Mouse (Mus musculus) heart, adult 9 months (tissue): ENCODE measurements around the gene Rpl41.

Source experiments
- DNase-seq, 2 experiments: peaks; one replicate each; pipeline ENCODE4 v3.0.0; 2022; ENCODE audit warnings: low spot score in 2 of 2

The Rpl41 gene

DNA sequence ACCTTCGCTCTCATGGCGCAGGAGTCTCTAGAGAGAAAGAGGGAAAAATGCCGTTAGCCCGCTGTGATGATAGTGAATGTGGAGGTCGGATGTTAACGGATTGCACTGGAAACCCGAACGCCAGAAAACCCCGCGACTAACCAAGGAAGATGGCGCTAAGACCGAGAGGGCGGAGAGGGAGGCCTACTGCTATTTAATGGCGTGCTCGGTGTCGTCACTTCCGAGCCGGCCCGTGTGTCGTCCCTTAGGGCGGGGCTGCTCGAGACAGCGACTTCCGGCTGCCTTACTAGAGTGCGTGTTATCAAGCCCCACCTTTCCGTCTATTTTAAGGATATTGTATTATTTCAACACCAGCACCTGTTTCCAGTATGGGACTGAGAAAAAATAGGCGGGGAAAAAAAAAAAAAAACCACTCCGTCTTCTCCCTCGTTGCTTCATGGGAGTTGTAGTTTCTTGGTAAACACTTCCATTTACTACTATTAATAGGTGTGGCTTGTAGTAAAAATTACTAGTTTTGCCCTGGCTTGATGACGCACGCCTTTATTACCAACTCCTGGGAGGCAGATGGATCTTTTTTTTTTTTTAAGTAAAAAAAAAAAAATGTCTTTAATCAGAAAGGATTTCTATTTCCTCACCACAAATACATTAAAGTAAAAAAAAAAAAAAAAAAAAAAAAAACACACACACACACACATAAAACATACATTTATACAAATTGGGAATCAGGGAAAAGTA, at the start of gene Rpl41:
TSS of gene Rpl41 (minus strand) at position 359 of the 735 bp plus-strand sequence.
- peak; percentile 96 to 97 for DNase-seq

DNA sequence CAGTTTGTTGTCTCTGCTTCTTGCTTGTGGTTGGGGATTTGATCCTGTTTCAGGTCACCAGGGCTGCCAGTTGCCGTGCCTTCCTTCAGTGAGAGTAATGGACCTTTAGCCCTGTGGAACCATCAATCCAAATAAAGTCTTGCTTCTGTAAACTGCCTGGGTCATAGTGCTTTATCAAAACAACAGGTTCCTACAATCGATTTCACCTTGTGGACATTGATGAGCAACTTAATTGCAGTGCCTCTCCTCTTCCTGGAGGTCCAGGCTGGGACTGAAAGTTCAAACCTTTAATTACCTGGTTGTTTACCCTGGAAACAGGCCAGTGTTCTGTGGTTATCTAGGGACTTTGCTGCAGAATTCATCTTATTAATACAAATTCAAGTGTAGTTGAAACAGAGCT, 49.4 kb upstream of the Rpl41 start:
- no peak for DNase-seq

DNA sequence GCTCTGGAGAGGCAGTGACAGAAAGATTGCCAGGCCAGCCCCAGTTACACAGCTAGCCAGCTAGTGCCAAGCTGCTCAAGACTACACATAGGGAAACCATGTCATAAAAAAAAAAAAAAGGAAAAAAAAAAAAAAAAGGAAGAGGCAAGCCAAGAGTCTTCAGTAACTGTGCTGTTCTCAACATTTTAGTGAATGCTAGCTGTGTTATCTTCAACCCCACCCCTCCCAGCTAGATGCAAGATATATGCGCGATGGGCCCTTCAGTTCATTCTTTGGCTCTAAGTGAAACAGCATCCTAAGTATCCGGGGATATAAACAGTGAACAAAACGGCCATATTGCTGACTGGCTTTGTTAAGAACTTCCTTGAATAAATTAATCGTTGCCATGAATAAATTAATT, 43.7 kb upstream of the Rpl41 start:
- no peak for DNase-seq

DNA sequence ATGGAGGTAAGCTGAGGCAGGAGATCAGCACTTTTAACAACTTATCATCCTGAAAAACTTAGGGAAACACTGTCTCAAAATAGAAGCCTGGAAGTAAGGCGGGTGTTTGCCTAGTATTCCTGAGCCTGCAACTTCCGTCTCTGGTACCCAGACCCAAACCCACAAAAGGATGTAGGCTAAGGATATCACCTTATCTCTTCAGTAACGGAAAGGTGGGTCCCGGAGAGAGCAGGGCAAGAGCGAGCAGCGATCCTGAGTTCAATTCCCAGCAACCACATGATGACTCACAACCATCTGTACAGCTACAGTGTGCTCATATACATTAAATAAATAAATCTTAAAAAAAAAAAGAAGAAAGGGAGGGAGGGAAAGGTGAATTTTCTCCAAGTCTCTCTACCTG, 42.3 kb upstream of the Rpl41 start:
- DNase-seq = no peak

DNA sequence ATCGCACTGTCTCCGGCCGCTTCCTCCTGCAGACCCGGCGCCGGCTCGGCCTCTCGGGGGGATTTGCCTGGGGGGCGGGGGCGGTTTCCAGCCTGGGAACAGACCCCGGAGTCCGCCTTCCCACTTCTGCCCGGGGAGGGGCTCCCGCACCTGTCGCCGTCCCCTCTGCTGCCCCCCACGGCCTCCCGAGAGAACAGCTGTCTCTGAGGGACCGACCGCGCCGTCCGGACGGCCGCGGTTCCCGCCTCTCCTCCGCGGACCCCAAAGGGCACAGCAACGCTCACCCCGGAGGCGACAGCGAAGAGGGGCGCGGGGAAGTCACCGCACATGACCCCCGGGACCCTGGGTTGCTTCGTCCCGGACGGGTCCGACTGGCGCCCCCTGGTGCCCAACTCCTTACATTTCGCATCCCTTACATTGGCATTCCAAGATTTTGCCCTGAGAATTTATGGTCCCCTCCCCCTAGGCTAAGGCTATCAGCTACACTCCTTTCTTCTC, 41.1 kb upstream of the Rpl41 start:
- peak in 1 of 2 experiments; percentile 24 for DNase-seq

DNA sequence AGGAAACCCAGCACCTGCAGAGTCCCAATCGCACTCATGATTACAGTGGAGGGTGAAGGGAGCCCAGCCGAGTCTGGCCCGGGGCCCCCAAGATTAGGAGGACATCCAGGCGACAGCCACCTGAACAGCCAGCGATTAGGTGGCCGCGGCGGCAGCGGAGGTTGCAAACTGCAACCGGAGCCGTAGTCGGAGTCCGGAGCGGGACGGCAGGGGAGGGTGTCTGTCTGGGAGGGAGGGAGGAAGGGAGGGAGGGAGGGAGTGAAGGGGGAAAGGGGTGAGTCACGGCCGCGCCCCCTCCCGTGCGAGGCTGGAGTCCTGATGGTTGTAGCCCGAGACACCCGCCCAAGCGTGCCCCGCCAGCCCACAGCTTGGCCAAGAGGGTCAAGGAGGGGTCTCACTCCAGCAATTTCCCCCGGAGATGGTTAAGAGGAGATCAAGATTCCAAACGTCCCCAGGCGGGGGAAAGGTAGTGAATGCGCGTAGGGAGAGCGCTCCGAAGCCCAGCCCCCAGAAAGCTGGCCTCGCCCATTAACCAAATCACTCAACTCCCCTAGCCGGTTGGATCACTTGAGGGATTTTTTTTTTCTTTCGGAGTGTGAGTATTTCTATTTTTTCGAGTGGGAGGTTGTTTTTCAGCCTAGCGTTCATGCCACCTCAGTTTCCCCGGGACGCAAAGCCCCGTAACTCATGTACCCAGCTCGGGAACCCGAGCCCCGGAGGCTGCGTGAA, 40.5 kb upstream of the Rpl41 start, which contains the start of gene Erbb3:
TSS of gene Erbb3 (minus strand) at position 189 of the 729 bp plus-strand sequence.
- peak in 1 of 2 experiments; percentile 30 for DNase-seq

DNA sequence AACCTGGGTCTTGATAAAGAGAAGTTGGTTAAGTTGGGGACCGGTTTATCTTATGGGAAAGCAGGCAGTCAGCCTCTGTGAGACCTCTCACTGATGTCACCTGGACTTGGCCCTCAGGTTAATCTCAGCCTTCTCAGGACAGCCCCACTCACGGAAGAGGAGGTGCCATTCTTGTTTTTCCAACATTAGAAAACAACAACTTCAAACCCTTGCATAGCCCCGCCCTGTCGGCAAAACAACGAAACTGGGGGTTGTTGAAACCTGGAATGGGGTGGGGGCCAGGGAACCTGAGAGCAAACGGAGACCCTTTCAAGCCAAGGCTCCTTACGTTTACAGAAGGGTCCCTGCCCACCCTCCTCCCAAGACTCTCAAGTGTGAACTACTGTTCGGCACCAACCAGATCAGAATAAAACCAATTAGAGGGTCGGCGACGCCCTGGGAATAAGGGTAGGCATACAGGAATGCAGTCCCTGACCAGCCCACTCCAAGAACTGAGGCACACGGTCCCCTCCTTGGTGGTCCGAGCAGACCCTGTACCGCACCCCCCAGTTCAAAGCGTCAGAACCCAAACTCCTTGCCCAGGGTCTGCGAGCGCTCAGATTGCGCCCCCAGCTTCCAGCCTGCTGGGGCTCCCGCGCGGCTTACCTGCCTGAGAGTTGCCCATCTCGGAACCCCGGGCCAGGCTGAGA, 39.8 kb upstream of the Rpl41 start:
- no peak for DNase-seq

DNA sequence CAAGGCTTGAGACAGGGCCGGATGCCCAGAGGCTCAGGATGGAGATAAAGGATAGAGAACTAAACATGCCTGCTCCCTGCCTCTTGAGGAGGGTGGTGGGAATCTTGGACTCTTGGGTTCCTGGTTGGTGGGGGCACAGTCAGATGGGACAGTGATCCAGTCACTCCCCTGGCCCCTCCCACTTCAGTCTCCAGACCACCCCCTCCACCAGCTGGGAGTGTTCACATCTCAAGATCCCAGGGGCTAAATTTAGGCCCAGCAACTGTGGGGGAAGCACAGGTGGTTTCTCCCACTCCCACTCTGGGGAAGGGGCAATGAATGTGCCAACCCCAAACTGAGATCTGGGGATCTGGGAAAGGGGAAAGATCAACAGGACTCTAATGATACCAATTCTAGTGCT, 39.0 kb upstream of the Rpl41 start:
- DNase-seq = no peak

DNA sequence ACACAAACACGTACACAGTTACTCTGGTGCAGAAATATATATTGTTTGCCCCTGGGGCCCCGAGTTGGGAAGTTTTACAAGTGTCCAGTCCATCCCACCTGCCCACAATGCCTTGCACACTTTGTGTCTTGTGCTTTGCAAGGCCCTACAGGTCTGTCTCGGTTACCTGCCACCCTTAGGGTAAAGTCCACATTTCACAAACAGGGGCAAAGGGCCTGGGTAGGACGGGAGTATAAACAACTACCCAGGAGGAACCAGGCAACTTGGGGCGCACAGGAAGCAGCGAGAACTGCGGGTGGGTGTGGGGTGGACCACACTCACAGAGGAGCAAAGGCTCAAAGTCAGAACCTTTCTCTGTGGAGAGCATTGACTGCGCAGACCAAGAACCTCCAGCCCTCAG, 38.6 kb upstream of the Rpl41 start:
- DNase-seq = no peak

DNA sequence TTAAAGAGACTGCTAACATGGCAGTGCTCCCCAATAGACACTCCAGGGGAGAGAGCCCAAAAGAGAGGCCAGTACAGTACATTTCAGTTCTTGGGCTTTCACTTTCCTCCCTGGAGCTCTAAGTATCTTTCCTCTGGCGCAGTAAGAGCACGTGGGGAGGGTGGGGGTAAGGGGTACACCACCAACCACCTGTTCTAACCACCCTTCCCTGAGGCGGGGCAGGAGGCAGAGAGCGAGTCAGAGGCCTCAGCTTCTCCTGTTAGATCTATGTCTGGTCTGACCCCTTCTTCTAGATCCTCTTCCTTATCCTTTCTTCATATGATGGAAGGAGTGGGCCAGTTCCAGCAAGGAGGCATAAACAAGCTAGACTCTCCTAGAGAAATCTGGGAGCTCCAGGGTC, 38.0 kb upstream of the Rpl41 start:
- DNase-seq = no peak

DNA sequence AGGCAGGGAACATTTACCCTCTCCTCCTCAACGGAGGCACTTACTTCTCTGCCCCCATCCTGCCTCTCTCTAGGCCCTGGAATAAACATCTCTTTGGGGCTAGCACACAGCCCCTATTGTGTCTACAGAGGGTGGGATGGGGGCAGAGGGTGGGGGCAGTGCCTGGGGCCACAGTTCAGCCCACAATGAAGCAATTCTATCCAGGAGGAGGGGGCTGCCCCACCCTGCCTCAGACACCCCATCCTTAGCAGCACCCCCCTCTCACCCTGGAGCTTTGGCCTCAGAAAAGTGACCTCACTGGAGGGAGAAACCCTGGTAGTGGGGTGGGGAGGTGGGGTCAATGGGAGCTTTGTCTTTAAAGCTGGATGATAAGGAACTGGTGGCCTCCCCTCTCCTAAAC, 37.4 kb upstream of the Rpl41 start:
- no peak for DNase-seq

DNA sequence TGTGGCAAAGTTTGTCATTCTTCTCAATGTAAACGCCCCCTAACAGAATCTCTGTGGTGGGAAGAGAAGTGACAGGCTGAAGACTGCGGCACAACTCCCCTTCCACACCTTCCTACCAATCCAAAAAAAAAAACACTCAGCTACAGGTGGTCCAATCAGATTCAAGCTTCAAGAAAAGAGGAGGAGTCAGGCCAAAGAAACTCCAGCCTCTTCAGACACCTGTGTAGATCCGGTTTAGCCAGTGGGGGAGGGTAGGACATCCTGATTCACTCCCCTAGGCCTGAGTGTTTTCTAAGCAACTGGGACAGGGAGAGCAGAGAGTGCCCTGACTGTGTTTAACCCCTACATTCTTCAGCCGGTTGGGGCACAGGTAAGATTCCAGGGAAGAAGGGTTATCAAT, 35.3 kb upstream of the Rpl41 start:
- DNase-seq = no peak

DNA sequence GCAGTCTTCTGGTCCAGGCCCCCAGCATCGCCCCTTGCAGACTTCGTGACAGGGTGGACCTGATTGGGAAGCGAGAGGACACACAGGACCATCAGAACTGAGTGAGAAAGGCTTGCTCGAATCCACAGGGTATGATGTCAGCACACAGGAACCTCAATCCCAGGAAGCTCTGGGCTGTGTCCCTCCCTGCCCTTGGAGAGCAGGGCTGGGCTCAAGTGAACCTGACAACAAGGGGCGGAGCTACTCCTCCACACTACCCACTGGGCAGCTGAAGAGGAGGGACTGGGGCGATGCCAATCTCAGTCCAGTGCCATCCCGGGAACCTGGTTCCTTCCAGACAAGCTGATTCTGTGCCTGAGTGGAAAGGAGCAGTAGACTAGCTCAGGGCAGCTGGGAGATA, 34.5 kb upstream of the Rpl41 start:
- peak; percentile 65 to 76 for DNase-seq

DNA sequence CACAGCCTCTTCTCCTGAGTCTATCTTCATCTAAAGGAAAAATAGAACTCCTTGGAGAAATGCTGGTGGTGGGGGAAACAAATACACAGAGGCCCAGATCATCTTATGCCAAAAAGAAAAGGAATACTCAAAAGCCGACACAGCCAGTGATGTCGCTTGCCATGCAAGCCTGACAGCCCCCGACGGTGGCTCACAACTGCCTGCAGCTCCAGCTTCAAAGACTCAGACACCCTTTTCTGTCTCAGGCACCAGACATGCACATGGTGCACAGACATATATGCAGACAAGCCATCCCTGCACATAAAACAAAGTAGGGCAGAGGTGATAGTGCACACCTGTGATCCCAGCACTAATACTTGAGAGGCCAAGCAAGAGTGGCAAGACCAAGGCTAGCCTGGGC, 30.6 kb upstream of the Rpl41 start:
- no peak for DNase-seq

DNA sequence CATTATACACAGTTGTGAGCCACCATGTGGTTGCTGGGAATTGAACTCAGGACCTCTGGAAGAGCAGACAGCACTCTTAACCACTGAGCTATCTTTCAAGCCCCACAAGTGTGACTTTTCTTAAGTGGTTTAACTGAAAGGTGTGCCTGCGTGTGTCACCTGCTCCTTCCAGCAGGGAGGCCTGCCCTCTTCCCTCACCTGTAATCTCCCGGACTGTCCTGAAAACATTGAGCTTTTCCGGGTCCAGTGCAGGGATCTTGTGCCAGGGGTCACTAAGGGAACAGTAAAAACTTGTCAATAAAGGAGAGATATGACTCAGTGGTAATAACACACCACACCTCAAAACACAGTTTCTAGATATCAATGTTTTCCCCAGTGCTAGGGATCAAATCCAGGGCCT, 30.2 kb upstream of the Rpl41 start:
- no peak for DNase-seq

DNA sequence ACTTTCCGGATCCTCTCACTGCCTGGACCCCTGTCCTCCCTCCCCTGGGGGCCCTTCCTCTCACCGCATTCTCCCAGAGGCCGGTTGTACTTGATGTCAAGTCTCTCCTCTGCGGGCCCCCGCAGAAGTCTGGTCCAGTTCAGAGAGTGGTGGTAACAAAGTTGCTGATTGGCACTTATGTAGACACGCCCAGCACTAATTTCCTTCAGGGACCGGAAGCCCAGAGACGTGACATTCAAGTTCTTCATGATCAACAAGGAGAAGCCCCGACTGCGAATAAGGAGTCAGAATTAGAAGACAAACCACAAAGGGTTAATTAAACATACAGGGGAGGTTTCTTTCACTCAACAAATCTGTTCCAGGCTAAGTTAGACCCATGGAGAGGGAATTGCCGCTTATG, 29.2 kb upstream of the Rpl41 start:
- DNase-seq = no peak

DNA sequence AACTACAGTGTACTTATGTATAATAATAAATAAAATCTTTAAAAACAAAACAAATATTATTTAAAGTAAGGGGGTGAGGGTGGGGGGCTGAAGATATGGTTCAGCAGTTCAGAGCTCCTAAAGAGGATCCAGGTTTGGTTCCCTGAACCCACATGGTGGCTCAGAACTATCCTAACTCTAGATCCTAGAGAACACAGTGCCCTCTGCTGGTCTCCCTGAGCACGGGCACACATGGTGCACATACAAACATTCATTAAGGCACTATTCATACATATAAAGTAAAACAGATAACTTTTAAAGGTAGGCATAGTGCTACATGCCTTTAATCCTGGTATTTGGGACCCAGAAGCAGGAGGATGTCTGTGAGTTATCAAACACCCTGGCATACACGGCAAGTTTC, 26.0 kb upstream of the Rpl41 start:
- DNase-seq = no peak

DNA sequence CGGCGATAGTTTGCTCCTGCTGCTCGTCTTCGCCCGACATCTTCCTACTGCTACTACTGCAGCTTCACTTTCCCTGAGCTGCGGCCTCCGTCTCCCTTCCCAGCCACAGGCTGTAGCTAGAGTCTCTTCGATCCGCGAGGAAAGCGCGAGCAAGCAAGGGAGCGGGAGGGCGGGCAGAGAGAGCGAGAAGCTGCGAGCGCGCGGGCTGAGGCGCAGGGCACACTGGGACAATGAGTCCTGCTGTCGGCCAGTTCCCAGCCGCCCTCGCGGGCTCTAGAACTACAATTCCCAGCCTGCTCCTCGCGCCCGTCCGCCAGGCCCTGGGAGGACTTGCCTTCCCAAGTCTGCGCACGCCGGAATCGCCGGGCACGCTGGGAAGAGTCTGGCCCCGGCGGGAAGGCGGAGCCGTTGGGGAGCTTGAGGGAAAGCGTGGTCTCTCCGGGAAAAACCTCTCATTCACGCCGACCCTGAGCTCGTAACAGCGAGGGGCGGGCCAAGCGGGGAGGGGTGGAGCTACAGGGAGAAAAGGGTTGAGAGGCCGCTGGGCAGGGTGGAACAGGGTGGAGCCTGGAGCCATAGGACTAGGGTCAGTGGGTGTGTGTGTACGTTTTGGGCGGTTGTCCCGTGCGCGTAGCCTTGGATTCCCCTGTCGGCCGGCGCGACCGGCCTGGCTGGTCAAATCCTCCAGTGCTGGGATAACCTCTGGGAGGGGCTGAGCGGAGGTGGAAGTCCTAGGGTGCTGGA, 16.9 kb upstream of the Rpl41 start, which contains the start of gene Pa2g4:
TSS of gene Pa2g4 (minus strand) at position 200 of the 744 bp plus-strand sequence.
- peak; percentile 99 for DNase-seq

DNA sequence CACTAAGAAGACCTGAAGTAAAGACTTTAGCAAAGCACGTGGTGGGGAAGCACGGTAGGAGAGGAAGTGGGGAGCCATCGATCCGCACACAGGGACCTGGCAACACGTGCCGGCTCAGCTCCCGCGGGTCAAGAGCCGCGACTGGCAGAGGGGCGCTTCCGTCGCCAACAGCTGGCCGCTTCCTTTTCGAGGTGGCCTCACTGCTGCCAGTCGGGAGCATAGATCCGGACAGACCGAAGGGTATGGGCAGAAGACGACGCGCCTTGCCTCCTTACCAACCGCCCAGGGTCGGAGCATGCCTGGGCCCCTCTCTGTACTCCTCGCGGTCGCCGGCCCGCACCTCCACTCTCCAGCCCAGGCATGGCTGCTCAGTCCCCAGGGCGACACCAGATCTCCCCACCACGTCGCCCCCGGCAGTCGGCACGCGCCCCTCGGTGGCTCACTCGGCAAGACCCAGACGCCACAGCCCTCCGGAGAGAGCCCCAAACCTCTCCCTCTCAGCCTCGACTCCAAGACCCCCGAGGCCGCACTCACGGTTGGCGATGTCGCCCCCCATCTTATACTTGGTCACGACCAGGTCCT, 16.2 kb upstream of the Rpl41 start:
- peak in 1 of 2 experiments; percentile 19 for DNase-seq

DNA sequence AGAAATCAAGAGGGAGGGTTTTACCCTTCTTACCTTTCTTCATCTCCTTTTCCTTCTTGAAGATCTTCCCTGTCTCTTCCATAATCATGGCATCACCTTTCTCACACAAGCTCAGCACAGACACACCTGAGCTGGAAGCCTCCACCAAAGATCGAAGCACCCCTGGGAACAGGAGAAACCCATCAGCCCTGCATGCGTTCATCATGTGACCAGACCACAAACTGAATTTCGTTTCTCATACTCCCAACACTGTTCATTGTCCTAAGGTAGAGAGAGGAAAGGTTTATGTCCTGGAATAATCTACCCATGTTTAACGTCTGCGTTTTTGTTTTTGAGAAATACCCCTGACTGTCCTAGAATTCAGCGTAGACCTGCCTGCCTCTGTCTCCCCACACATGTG, 14.4 kb upstream of the Rpl41 start:
- no peak for DNase-seq

DNA sequence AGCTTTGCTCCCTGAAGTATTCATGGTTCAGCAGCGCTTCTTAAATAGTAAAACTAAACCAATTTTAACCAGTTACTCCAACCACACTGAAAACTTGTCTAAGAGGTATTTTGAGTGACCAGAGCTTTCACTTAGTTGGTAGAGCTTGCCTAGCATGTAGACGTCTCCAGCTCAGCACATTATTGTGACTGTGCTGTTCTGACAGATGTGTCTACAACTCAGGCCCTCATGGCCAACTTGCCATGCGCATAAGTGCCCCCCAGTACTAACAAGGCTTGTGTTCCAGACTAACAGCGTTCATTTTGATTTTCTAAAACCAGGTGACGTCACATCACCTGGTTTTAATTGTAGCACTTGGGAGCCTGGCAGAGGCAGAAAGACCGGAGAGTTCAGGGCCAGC, 7.9 kb upstream of the Rpl41 start:
- DNase-seq = no peak
